Comparison of ENCODE assay signal across 8 mouse cellular contexts in the genomic region with DNA sequence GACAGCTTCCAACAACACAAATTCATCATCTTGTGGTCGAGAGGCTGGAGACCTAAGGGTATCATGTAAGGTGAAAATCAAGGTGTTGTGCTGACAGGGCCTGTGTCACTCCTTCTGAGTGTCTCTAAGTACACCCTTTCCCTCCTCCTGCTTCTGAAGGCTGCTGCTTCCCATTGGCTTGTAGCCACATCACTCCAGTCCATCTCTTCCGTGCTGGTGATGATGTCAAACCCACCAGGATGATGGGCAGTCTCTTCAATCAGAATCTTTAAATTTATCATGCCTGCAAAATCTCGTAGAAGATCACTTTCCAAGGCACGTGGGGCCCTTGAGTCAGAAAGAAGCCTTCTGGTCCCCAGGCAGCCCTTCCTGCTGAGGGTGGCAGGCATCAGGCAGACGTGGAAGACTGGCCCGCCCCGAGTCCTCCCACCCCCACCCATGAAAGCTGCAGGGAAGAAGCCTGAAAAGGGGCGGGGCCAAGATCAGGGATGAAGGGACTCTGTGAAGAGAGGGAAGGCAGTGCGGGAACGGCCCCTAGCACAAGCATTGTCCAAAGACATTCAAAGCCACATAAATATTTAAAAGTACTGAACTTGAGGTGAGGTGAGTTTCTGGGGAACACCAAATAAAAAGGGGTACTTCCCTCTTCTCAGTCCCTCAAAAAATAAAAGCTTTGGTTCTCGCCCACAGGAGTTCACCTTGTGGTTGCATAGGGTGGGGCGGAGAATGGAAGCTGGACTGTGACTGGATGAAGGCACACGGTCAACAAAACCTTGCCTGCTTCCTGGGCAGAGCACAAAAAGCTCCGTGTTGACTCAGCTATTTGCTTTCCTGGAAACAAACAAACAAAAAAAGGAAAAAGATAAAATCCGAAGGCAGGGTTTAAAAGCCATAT.
DNase-seq lines count a peak whose midpoint lies in the region; ATAC-seq and TF ChIP-seq lines count a peak whose summit lies in the region.

No protein-coding gene starts in this region.

- 27% methylated on average over 15 of the region's 15 CpGs for WGBS in hindbrain, postnatal 0 days
- WGBS in lung, embryonic 15.5 days, result 17% methylated on average over 15 of the region's 15 CpGs

- H3K9me3 ChIP-seq in hindbrain, postnatal 0 days (ENCODE audit: low read length), result no peaks in the 10 kb centered on the region
- H3K9me3 ChIP-seq in lung, embryonic 15.5 days, result no peaks in the 10 kb centered on the region

- no peaks in the 10 kb centered on the region for H3K27me3 ChIP-seq in hindbrain, postnatal 0 days (ENCODE audit: insufficient read depth, low read length)
- no peaks in the 10 kb centered on the region for H3K27me3 ChIP-seq in lung, embryonic 15.5 days

- no peak overlapping the region for H3K4me3 ChIP-seq in hindbrain, postnatal 0 days (ENCODE audit: low read length)
- no peak overlapping the region for H3K4me3 ChIP-seq in lung, embryonic 15.5 days

- no peak overlapping the region for H3K4me2 ChIP-seq in hindbrain, postnatal 0 days (ENCODE audit: low read depth, low read length)
- peak overlapping the region; percentile 25 for H3K4me2 ChIP-seq in lung, embryonic 15.5 days

- H3K36me3 ChIP-seq in hindbrain, postnatal 0 days (ENCODE audit: insufficient read depth, low read length), result no peaks in the 10 kb centered on the region
- no peaks in the 10 kb centered on the region for H3K36me3 ChIP-seq in lung, embryonic 15.5 days

- peak; percentile 25 for ATAC-seq in activated CD4-positive, CD25-positive, alpha-beta regulatory T cell, adult 4 months
- ATAC-seq in hindbrain, postnatal 0 days, result no peak
- ATAC-seq in lung, embryonic 15.5 days (ENCODE audit: borderline replicate concordance, extremely low read depth, low FRiP score, low TSS enrichment), result 0 out of 2 replicates have a peak, but pooled peaks have one; percentile 21

- peak; percentile 66 for DNase-seq in CD4-positive helper T cell, adult 2 months (ENCODE audit: low read depth, low spot score)
- peak; percentile 24 for DNase-seq in hindbrain, postnatal 0 days (ENCODE audit: low spot score)
- peak; percentile 34 for DNase-seq in thymus, postnatal 25 days
- no peak for DNase-seq in urinary bladder, postnatal 4 days (ENCODE audit: low spot score in 2 of 2)
- DNase-seq in cerebellum, adult 18-20 months, result no peak
- DNase-seq in gastrocnemius, postnatal 10 days, result no peak

- peaks cover 27% of the 10 kb centered on the region for H3K4me1 ChIP-seq in hindbrain, postnatal 0 days (ENCODE audit: insufficient read depth, low read length)
- peaks cover 9% of the 10 kb centered on the region for H3K4me1 ChIP-seq in lung, embryonic 15.5 days

- no peak for TF ChIP-seq CTCF in hindbrain, postnatal 0 days (IDR thresholded peaks at IDR 0.05; ENCODE audit: low read depth)

- no peak overlapping the region for H3K9ac ChIP-seq in hindbrain, postnatal 0 days (replicated peaks; ENCODE audit: low read length)
- no peak overlapping the region for H3K9ac ChIP-seq in lung, embryonic 15.5 days

- H3K27ac ChIP-seq in hindbrain, postnatal 0 days, result peak overlapping the region; percentile 45
- H3K27ac ChIP-seq in lung, embryonic 15.5 days, result no peak overlapping the region

Comparison
In these comparisons a context has a peak if more than half of its experiments do, and no peak if none do; other contexts are left out.
1. DNase-seq: peak in CD4-positive helper T cell, adult 2 months (single experiment), hindbrain, postnatal 0 days (single experiment) and thymus, postnatal 25 days (single experiment); none in urinary bladder, postnatal 4 days (0 of 2), cerebellum, adult 18-20 months (0 of 2) and gastrocnemius, postnatal 10 days (single experiment).